Mouse (Mus musculus) bone marrow, adult 2 months (tissue): ENCODE measurements around the gene Sptssa. TPM values are rescaled to one million over a fixed set of nuclear protein-coding genes. Genes with fewer than 3 reads are reported as not detected.
A peak's percentile ranks its signal among the peaks of the same experiment; 100 is the strongest.
"Not testable (repeated sequence)": the region's sequence is repeated elsewhere in the genome, so short reads cannot be mapped to it uniquely, and the experiment has no call there.

ENCODE experiments used
- H3K27ac ChIP-seq: fragments of 200-500 bp; 2 replicates; pipeline ENCODE4 v1.5.1; 2012; ENCODE audit warnings: low read depth, mild to moderate bottlenecking, control low read depth, inconsistent platforms, low read length; ENCODE audit not compliant: control insufficient read depth, poor library complexity, insufficient read depth
- H3K4me1 ChIP-seq: fragments of 200-500 bp; 2 replicates; pipeline ENCODE4 v1.6.1; 2011; ENCODE audit warnings: low read length; ENCODE audit not compliant: control insufficient read depth, insufficient read depth
- H3K4me3 ChIP-seq: fragments of 200-500 bp; replicated peaks from 2 replicates; pipeline ENCODE3; 2011; ENCODE audit warnings: mild to moderate bottlenecking, low read depth, low read length, control low read depth; ENCODE audit not compliant: control insufficient read depth
- CTCF ChIP-seq: fragments of 200-500 bp; IDR thresholded peaks from 2 replicates; pipeline ENCODE4 v1.5.1; 2011; ENCODE audit warnings: low read length, control low read depth; ENCODE audit not compliant: control insufficient read depth, insufficient read depth
- POLR2A ChIP-seq: fragments of 200-500 bp; IDR thresholded peaks from 2 replicates; pipeline ENCODE4 v1.6.1; 2011; ENCODE audit warnings: low read depth, mild to moderate bottlenecking, control low read depth, low read length, borderline replicate concordance; ENCODE audit not compliant: control insufficient read depth
- WGBS: fragments of 180-500 bp; shearing (Covaris S2); methylation state at CpG from one replicate; pipeline ENCODE4 v1.1.7; 2018; 5-methylcytosine and 5-hydroxymethylcytosine counted together
- polyA plus RNA-seq: library from polyadenylated mRNA; stranded (reverse); fragments of >200 nt; gene quantifications from 2 replicates; pipeline ENCODE4 v1.2.4, GENCODE M21; 2011; ENCODE audit warnings: low replicate concordance; ENCODE audit not compliant: missing spikeins, insufficient read depth, insufficient read length

Gene Sptssa
- polyA plus RNA-seq, 1 experiment: 28.0 TPM

GRCm38 (mm10) chr12:54689082-54689481 is 32.7 kb upstream of the Sptssa start:
- no peaks in the 10 kb centered on the region; the same call in none of the 2 replicates for H3K4me1 ChIP-seq
- no peak overlapping the region for H3K4me3 ChIP-seq
- H3K27ac ChIP-seq: no peak overlapping the region
- TF ChIP-seq POLR2A (no peak), CTCF (no peak)
- WGBS: 91% methylated on average over 5 of the region's 5 CpGs

- H3K27ac ChIP-seq: no peak overlapping the region
- peak; percentile 49 for TF ChIP-seq CTCF
- TF ChIP-seq POLR2A: no peak
- no peaks in the 10 kb centered on the region; the same call in none of the 2 replicates for H3K4me1 ChIP-seq
- 24% methylated on average over 1 of the region's 1 CpGs for WGBS
- H3K4me3 ChIP-seq: no peak overlapping the region
These were observed 26.8 kb upstream of the Sptssa start for GRCm38 (mm10) chr12:54683182-54683581.

- Histone ChIP-seq H3K27ac (no peak overlapping the region), H3K4me3 (no peak overlapping the region), H3K4me1 (no peaks in the 10 kb centered on the region)
- WGBS: 94% methylated on average over 9 of the region's 9 CpGs
- TF ChIP-seq POLR2A (no peak), CTCF (no peak)
These were observed 20.3 kb upstream of the Sptssa start for GRCm38 (mm10) chr12:54676709-54677108.

GRCm38 (mm10) chr12:54675396-54675795 is 19.0 kb upstream of the Sptssa start:
- 92% methylated on average over 4 of the region's 4 CpGs for WGBS
- TF ChIP-seq POLR2A (no peak), CTCF (no peak)
- Histone ChIP-seq H3K4me3 (no peak overlapping the region), H3K4me1 (no peaks in the 10 kb centered on the region), H3K27ac (no peak overlapping the region)

GRCm38 (mm10) chr12:54671262-54671661 is 14.9 kb upstream of the Sptssa start:
- no peak overlapping the region for H3K27ac ChIP-seq
- TF ChIP-seq CTCF (no peak), POLR2A (no peak)
- 89% methylated on average over 4 of the region's 4 CpGs for WGBS
- no peak overlapping the region for H3K4me3 ChIP-seq
- H3K4me1 ChIP-seq: no peaks in the 10 kb centered on the region

- WGBS: 96% methylated on average over 1 of the region's 1 CpGs
- TF ChIP-seq CTCF: no peak
- no peak for TF ChIP-seq POLR2A
- no peaks in the 10 kb centered on the region for H3K4me1 ChIP-seq
- no peak overlapping the region for H3K4me3 ChIP-seq
- H3K27ac ChIP-seq: no peak overlapping the region
These were observed 11.8 kb upstream of the Sptssa start for GRCm38 (mm10) chr12:54668141-54668540.

- no peak for TF ChIP-seq CTCF
- no peak for TF ChIP-seq POLR2A
- WGBS: 84% methylated on average over 6 of the region's 6 CpGs
- no peak overlapping the region for H3K4me3 ChIP-seq
These were observed 9.2 kb upstream of the Sptssa start for GRCm38 (mm10) chr12:54665526-54665925.

GRCm38 (mm10) chr12:54661470-54661869 is 5.1 kb upstream of the Sptssa start:
- not testable (repeated sequence) for H3K4me1 ChIP-seq, H3K27ac ChIP-seq, H3K4me3 ChIP-seq
- WGBS: 79% methylated on average over 5 of the region's 5 CpGs

More at GRCm38 (mm10) chr12:54665526-54665925, 9.2 kb upstream of the Sptssa start:
- no peaks in the 10 kb centered on the region for H3K4me1 ChIP-seq
- no peak overlapping the region for H3K27ac ChIP-seq

GRCm38 (mm10) chr12:54659901-54660300 is 3.5 kb upstream of the Sptssa start:
- WGBS: 89% methylated on average over 3 of the region's 3 CpGs
- TF ChIP-seq POLR2A (no peak), CTCF (no peak)
- peaks cover 4% of the 10 kb centered on the region; the same call in 1 of the 2 replicates for H3K4me1 ChIP-seq
- H3K27ac ChIP-seq: no peak overlapping the region
- H3K4me3 ChIP-seq: no peak overlapping the region
